Mouse (Mus musculus) urinary bladder, postnatal 25 days (tissue): Measurements from ENCODE around the gene Mlxip.

Source experiments
- DNase-seq: peaks from one replicate; pipeline ENCODE4 v3.0.0; 2022; ENCODE audit warnings: low spot score

Gene Mlxip

DNA sequence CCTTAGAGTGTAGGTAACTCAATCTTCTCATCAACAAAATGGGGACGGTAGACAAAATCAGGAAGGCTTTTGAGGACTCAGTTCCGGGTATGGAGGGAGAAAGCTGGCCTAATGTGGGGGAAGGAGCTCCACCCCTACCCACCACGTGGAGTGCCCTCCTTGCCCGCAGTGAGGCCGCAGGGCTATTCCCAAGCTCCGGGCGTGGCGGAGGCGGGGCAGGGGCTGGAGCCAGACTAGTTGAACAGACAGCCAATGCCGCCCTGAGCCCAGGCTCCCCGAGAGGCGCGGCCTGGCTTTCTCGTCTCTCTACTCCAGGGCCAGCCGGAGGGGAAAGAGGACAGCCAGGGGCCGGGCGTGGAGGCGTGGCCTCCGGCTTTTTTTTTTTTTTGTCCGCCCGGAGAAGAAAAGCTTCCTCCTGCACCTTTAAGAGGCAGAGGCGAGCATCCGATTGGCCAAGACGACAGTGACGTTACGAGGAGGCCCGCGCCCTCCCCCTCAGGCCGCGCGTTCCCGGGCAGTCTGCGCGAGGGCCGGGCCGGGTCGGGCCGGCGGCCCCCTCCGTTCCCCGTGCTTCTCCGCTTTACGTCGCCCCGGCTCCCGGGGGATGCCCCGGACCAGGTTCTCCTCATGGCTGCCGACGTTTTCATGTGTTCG is at the start of gene Mlxip:
Gene Mlxip (plus strand): TSS at position 496 of the 654 bp plus-strand sequence.
- DNase-seq, result peak; percentile 89

DNA sequence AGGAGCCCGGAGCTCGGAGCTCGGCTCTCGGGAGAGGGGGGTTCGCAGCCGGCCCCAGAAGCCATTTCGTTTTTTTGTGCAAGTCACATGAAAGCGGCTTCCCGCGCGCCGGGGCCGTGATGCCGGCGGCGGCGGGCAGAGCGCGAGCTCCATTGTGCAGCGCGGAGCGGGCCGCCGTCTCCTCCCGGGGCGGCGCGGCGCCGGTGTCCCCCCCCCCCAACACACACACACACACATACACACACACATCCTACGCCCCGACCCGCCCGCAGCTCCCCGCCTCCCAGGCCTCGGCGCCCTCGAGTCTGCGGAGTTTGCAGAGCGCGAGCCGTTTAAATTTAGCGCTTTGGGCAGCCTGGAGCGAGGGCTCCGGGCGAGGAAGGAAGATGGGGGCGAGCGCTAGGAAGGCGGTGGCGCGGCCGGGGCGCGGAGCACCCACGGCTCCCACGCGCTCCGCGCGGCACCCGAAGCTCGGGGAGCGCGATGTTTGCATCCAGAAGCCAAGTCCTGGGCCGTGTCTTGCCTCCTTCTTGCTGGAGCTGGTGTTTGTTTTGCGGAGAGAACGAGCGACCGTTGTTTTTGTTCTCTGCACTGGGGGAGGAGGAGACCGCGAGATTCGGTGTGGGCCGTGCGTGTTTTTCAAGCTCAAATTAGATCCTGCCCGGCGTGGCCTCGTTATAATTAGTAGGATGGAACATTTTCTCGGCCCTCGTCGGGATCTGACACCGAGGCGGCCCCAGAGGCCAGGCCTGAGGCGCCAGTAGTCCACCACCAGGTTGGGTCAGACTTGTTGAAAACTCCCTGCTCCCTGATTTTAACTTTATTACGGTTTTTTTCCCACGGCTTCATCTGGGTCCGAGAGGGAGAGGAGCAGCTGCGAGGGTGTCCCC is 49.4 kb upstream of the Mlxip start:
- DNase-seq, result peak; percentile 54

DNA sequence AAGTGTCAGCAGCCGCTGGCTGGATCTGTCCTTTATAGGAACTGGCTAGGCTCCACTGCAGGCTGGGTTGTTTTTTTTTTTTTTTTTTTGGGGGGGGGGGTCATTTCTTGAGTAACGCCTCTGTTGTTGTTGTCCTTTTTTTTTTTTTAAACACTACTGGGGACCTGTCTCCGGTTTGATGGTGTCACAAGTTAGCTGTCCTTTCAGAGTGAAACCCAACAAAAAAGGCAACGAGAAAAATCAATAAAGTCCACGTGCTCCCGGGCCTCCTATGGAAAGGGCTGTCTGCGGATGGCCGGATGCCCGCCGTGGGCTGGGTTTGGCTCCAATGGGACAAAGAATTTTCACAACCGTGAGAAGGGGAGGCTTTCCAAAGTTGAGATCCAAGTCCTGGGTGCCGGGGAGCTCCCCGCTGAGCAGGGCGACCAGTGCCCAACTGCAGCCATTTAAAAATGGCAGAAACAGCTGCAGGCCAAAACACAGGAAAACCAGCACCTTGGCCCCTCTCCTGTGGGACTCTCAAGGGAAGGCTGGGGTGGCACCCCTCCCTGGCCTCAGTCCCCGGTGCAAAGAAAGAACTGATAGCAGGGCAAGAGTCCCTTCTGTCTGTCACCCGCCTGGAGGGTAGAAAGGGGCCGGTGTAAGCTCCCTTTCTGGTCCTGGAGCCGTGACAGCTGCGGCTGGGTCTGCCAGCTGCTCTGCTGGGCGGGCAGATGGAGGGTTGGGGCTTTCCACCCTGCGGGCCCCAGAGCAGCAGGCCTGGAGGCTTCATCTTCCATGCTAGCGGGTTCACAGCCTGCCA is 48.5 kb upstream of the Mlxip start:
- peak; percentile 58 for DNase-seq

DNA sequence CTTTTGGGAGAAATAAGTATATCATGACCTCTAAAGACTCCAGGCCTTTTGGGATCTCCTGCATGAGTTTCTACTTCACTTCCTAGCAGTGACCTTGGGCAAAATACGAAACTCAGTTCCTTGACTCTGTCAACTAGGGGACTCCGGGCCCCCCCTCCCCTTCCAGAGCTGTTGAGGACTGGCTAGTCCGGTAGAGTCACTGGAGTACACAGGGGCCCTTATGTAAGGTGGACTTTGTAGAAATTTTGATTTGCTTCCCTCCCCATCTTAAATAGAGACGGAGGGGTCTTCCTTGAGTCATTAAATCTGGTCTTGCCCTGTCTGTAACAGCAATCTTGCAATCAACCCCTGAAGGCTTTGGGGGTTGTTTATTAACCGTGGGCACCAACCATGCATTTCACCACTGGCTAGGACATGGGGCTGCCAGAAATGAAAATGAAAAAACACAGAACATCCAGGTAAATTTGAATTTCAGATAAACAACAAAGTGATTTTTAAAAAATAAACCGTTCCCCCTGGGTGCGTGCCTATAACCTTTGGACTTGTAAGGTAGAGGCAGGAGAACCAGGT is 47.8 kb upstream of the Mlxip start:
- DNase-seq, result no peak

DNA sequence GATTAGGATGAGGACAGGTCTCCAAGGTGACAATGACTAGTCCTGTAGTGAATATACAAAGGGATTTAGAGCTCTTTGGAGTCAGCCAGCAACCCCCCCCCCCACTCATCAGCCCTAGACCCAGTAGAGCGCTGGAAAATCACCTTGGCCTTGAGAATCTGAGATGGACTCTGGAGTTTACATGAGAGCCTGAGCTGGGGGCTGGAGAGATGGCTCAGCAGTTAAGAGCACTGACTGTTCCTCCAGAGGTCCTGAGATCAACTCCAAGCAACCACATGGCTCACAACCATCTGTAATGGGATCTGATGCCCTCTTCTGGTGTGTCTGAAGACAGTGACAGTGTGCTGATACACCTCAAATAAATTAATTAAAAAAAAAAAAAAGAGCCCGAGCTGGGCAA is 46.6 kb upstream of the Mlxip start:
- no peak for DNase-seq

DNA sequence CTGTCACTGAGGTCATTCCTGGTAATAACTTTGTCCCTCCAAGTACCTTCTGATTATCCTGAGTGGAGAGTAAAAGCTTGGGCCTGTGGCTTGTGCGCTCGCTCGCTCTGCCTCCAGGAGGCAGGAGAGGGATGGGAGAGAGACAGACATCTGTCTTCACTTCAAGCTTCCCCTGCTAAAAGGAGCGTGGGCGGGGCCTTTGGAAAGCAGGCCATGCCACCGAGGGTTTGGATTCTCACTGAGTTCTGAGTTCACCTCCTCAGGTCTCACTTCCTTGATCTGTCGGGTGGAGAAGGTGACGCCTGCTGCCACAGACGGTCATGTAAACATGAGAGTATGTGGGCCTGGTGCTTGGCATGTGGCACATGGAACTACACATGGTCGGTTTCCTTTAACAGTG is 44.2 kb upstream of the Mlxip start:
- DNase-seq, result no peak

DNA sequence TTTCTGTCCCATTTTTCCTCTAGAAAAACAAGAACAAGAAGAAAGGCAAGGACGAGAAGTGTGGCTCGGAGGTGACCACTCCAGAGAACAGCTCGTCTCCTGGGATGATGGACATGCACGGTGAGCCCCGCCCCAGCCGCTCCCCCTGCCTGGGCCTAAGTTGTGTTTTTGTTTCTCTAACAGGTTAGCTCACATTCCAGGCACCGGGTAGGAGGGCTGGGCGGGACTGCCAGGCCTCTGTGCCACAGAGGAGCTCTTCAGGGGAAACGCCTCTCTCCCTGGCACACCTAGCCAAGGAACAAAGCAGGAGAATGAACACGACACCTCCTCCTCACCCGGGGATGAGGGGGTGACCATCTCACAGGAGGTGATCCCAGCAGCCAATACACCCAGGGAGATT is 38.7 kb upstream of the Mlxip start:
- peak; percentile 46 for DNase-seq

DNA sequence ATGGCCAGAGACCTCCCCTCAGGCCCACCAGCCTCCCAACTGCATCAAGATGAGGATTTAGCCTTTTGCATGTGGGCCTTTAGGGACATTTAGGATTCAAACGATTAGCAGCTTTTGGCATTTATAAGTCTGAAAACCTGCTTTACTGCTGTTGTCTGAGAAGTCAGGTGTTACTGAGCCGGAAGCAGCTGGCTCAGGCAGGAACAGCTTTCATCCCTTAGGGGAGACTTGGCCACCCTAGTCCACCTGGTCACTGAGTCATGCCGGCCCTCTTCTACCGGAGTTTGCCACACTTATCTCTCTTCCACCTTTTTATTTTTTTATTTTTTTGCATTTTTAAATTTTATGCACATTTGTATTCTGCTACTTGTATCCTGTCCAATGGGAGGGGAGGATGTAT is 37.3 kb upstream of the Mlxip start:
- DNase-seq, result no peak

DNA sequence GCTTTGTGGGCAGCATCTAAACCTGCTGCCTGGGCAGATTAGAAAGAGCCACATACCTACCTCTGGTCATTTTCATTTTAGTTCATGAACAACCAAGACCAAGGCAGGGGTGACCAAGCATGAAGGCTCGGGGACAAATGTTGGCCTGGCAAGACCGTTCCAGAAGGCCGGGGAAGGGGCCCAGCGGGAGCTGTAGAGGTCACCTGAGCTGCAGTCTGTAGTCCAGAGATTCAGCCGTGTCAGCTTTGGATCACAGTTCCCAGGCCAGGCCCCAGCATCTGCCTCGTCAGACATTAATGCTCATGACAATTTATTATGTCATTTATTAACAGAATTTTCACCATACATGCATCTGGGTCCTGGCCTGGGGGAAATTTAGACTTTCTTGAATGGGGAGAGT is 35.2 kb upstream of the Mlxip start:
- no peak for DNase-seq

DNA sequence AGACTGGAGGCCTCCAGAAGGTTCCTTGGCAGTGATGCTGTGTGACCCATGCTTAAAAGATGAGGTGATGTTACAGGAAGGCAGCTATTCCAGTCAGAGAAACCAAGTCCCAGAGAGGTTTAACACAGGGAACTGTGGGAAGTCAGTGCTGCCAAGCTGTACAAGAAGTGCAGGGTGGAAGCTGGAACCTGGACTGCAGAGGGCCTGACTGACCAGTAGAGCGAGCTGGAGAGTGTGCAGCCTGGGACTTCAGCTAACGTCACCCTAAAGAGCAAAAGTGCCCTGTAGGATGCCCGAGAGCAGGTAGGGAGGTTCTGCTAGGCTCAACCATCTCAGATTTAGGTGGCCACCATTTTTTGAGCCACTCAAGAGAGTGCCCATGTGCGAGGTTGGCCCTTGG is 31.7 kb upstream of the Mlxip start:
- no peak for DNase-seq

DNA sequence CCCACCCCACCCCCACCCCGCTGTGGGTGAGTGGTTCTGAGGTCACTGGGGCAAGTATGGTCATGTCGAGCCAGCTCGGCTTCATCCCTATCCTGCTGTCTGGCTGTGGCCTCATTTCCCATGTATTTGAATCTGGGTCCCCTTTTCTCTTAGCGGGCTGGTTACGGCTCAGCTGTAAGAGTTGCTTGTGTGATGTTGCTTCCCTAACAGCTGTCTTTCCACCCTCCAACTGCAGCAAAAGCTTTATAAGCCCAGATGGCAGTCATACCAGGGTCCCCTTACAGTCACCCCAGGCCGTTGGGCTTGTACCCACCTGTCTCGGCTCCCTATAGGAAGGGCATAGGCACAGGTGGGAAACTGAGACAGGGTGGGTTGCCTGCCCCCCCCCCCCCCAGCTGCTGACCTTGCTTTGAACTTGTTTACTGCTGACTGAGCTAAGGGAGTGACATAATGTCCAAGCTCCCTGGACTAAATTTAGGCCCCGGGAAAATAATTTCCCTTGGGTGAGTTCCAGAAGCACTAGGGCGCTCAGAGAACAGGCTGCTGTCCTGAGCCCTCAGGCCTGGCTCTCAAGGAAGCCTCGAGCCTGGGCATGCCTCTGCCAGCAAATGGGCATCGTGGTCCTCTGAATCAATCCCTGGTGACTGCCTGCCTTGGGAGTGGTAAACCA is 30.2 kb upstream of the Mlxip start:
- peak; percentile 23 for DNase-seq

DNA sequence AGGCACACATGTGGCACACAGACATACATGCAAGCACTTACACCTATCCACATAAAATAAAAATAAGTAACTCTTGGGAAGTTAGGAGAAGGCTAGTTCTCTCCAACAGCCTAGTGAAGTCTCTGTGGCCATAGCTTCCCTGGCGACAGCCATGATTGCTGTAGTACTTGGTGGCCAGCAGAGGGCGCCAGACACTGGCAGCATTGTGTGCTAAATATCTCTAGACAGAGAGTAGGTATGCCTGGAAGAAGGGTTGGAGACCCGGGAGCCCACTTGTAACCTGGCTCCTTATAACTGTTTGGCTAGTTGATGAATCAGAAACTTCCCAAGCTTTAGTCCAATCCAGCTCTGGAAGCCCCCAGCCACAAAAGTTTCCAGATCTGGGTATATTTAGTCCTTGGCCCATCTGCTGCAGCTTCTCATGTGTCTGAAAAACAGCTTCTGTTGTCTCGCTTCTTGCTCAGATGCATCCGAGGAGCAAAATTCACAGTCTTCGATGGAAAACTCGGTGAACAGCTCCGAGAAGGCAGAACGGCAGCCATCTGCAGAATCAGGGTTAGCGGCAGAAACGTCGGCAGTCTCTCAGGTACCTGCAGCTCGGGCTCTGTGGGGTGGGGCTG is 25.6 kb upstream of the Mlxip start:
- DNase-seq, result no peak

DNA sequence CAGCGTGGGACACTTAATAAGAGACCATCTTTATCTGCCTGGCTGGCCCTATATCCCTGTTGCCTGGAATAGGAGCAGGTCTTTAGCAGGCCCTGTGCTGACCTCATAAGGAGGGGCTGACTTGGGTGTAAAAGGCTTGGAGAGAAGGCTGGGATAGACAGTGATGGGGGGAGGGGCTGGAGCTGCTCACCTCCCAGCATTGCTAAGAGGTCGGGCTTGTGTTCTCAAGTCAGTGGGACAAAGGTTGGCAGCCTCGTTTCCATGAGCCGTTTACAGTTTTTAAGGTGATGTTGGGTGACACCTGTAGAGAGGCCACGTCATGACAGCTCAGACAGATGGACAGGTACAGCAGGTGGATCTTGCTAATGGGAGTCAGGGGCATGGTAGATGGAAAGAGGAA is 24.5 kb upstream of the Mlxip start:
- no peak for DNase-seq

DNA sequence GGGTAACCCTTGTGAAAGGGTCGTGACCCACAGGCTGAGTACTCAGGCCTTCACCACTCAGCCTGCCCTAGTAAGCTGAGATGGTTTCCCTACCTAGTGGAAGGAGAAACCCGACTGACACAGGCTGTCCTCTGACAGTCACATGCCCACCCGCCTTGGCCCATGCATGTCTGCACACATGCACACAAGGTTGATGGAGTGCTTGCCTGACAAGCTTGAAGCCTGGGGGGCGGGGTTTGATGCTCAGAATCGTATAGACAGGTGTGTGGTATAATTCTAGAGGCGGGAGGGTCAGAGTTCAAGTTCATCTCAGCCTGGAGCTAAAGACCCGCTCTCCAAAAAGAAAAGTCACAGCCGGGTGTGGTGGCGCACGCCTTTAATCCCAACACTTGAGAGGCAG is 19.3 kb upstream of the Mlxip start:
- no peak for DNase-seq

DNA sequence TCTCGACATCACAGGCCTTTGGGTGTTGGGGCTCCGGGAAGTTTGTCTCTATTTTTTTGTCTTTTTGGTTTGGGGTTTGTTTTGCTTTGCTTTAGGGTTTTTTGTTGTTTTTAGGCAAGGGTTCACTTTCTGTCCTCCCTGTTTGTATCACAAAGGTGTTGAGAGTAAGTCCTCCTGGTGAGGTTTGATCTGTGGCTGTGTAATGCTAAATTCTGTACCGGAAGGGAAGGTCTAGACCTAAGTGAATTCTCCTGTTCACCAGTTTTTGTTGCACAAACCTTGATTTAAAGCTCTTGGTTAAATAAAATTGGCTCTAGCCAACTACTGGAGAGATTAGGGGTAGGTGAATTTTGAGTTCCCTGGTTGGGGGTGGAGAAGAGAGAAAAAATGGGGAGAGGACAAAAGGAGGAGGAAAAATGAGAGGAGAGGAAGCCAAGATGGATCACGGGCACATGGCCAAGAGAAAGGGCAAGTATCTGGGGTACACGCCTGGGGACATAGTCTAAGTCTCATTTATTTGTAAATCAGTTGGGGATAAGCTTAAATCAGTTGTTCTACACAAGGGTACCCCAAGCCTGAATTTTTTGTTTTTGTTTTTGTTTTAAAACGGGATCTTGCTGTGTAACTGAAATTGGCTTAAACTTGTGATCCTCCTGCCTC is 18.7 kb upstream of the Mlxip start:
- no peak for DNase-seq

DNA sequence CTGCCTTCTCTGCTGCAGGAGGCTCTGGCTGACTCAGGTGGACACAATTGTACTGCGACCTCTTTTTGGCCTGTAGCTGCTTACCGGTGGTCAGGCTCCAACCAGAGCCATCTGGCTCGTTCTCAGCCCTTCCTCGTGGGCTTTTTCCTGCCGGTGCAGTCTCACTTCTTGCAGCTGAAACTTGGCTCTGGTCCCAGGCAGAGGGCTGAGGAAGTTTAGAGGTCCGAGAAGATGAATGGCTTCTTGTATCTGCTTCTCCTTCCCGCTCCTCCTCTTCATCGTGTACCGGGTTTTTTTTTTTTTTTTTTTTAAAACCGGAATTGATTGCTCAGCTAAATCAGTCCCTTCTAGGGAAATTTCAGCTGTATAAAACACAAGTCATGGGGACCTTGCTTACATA is 18.0 kb upstream of the Mlxip start:
- no peak for DNase-seq

DNA sequence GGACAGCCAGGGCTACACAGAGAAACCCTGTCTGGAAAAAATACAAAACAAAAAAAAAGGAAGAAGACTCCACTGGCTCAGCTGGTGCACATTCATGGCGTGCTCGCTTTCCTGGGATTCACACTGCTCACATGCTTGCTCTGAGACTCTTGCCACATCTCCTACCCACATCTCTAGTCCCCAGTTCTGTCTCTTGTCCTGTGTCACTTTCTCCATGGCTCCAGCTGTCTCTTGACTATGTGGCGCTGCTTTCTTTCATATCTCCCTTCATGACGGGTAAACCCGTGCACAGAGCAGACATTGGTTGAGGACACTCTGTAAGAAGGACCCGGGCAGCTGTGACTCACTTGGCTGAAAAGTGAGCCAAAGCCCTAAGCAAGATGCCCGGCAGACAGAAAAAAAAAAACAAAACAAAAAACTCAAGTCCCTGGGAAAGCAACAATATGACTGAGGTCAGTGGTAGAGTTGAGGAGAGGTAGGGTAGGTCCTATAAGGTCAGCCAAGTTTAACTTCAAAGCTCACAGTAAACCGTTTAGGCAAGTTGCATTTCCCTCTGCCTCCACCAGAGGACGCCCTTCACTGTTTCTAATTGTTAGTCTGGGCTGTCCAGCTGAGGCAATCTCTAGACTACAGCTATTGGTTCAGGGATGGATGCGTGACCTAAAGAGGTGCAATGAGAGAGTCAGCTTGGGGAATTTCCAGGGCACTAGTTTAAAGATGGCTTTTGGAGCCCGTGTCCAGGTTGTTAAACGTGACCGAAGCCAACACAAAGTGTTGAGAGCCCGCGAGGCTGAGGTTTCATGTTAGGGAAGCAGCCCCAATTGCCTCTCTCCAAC is 17.3 kb upstream of the Mlxip start:
- peak; percentile 68 for DNase-seq

DNA sequence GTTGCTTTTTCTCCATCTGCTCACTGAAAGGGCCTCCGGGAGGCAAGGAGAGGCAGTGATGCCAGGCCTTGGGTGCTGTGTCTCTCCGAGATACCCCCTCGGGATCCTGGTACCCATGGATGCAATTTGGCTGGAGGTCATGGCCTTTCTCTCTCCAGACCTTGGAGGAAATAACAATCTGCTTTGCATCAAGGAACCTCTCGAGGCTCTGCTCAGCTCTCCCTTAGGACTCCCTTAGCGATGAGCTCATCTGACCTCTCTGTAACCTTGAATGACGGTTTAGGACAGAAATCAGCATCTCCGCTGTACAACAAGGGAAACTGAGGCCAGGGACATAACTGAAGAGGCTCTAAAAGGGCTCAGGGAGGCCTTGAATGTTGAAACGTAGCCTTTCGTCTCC is 15.9 kb upstream of the Mlxip start:
- DNase-seq, result no peak

DNA sequence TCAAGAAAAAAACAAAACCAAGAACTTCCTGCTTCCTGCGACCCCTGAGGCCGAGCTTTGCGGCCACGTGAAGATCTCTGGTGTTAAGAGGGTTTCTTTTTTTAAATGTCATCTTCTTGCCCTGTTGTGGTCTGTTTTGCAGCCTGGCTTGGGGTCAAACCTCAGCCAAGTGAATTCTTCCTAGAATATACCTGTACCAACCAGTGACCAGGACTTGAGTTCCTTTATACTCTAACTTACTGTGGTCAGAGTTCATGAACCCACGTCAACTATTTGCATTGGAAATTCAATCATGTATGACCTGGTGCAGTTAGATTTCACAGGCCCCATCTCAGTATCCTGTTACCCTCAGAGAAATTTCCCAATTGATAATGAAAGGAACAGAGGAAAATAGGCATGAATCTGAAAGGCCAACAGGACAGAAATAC is 15.1 kb upstream of the Mlxip start:
- no peak for DNase-seq

DNA sequence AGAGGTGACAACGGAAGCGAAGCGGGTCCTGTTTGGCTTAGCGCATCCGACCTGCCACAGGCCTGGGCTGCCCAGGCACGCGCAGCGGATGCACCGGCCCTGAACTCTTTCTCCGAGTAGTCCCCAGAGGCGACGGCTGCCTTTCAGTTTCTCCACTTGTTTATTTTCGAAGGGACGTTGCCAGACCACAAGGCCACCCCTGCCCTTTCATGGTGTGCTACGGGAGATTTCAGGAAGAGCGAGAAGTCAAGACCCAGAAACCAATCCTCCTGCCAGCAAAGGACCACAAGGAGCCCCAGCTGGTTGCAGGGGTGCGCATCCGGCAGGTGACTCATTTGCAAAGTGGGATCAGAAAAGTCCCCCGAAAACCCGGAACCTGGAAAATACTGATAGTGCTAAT is 12.6 kb upstream of the Mlxip start:
- DNase-seq, result no peak
